Mouse (Mus musculus) kidney, postnatal 10 days (tissue): Measurements from ENCODE around the gene P3h2.

Experiments
- DNase-seq: peaks from one replicate; pipeline ENCODE4 v3.0.0; 2021; ENCODE audit warnings: mixed read lengths

P3h2 gene

GRCm38 (mm10) chr16:25977210-25977609, 128.4 kb downstream of the P3h2 start:
- DNase-seq, result no peak

GRCm38 (mm10) chr16:25971285-25971684, 134.3 kb downstream of the P3h2 start:
- DNase-seq, result no peak

- DNase-seq, result no peak
Measured at GRCm38 (mm10) chr16:25970720-25971119, 134.9 kb downstream of the P3h2 start.

GRCm38 (mm10) chr16:25970193-25970592, 135.4 kb downstream of the P3h2 start:
- no peak for DNase-seq

DNA sequence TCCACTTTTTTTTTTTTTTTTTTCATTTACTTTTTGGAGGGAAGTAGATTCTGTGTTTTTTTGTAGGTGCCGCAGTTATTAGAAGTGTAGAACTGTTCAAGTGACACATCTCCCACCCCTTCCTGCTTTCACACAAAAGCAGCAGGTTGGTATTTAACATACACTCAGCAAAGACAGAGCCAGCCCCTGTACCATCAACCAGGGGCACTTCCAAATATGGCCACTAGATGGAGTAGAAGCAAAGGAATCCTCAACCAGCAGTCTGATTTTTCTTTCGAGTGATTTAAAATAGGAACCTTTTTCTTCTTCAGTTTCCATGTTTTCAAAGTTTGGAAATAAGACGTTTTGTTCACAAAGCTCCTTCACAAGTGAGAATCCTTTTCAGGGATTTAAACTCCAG, 138.3 kb downstream of the P3h2 start:
- DNase-seq, result peak; percentile 81

GRCm38 (mm10) chr16:25963856-25964255, 141.7 kb downstream of the P3h2 start:
- peak; percentile 80 for DNase-seq

GRCm38 (mm10) chr16:25960345-25960744, 145.2 kb downstream of the P3h2 start:
- no peak for DNase-seq

DNA sequence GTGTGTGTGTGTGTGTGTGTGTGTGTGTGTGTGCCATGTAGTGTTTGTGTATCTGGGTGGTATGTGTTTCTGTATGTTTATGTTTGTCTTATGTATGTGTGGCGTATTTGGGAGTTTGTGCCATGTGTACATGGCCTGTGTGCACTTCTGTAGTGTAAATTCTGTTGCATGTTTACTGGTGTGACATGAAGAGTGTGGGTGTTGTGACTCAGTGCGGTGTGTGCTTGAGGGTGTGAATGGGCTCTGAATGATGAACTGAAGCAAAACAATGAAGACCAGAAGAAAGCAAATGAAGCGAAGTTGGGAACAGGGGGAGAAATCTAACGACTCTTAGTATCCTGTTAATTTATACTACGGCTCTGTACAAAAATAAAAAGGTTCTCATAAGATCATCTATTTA, 145.7 kb downstream of the P3h2 start:
- no peak for DNase-seq

DNA sequence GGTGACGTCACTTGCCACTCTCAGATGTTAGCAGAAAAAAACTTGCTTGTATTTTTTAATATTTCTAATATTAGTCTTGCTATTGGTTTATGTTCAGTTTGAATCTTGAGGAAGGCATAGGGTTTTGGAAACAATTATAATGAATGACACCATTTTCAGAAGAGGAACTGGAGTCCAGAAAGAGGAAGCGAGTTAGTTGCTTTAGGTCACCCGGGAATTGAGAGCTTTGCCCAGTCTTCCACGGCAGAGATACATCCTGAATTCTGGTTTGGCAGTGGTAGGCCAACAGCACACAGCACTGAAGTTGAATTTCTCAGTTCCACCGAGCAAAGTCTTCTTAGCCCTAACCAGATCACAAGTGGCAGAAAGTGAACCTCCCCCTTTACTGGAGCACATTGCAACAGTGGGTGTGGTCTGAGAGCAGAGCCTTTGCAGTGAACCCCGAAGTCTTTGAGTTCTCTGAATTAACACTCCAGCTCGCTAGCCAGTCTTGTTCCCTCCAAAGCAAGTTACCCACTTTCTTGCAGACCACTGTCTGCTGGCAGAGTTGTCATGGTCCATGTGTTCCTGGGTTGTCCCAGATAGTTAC, 146.8 kb downstream of the P3h2 start:
- DNase-seq, result no peak

DNA sequence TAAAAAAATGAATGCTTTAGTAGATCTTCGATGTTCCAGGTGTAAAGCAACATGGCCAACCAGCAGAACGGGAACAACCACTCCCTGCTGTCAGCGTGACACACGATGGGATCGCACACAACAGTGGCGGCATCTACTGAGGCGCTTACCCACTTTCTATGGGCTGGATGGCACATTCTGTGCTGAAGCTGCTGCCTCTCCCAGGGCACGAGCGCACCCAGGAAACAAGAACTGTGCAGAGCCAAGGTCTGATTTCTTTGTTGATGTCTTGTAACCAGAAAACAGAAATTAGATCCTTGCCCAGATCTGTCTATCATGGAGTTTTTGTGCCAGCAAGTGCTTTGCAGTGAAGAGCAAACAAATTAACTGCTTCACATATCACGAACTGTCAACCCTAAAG, 147.4 kb downstream of the P3h2 start:
- DNase-seq, result no peak

GRCm38 (mm10) chr16:25956831-25957230, 148.8 kb downstream of the P3h2 start:
- DNase-seq, result no peak

DNA sequence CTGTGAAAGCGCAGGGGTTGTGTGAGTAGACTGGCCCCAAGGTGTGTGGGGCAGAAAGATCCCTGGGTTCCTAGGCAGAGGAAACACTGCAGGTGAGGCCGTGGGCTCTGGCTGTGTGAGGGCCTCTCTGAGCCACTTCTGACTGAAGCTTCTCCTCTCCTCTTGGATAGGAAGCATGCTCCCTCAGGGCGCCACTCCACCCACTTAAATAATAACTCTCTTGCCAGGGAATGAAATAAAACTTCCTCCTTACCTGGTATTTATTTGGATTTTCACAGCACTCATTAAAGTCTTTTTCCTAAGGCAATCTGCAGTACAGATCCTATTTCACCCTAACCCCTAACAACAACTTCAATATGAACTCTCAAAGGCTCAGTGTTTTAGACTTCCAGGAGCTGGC, 151.0 kb downstream of the P3h2 start:
- no peak for DNase-seq

DNA sequence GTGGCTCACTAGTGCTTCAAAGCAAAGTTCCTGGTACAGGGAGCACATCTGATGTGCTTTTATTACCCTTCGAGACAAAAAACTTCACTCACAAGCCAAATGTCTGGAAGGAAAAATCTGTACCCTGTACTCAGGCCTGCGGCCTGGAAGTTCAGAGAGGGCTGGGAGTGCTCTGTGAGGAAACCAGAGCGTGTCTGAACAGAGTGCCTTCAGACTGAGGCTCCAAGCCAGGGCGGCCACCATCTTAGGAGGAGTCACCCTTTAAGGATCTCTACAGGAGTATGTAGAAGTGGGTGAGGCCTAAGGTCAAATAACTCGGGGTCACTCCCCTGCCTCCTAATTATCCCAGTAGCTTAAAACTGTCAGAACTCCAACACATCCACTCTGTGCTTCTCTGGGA, 152.2 kb downstream of the P3h2 start:
- DNase-seq, result peak; percentile 30

- DNase-seq, result peak; percentile 63
Measured at GRCm38 (mm10) chr16:25952005-25952404, 153.6 kb downstream of the P3h2 start.

- DNase-seq, result no peak
Measured at GRCm38 (mm10) chr16:25948067-25948466, 157.5 kb downstream of the P3h2 start.

DNA sequence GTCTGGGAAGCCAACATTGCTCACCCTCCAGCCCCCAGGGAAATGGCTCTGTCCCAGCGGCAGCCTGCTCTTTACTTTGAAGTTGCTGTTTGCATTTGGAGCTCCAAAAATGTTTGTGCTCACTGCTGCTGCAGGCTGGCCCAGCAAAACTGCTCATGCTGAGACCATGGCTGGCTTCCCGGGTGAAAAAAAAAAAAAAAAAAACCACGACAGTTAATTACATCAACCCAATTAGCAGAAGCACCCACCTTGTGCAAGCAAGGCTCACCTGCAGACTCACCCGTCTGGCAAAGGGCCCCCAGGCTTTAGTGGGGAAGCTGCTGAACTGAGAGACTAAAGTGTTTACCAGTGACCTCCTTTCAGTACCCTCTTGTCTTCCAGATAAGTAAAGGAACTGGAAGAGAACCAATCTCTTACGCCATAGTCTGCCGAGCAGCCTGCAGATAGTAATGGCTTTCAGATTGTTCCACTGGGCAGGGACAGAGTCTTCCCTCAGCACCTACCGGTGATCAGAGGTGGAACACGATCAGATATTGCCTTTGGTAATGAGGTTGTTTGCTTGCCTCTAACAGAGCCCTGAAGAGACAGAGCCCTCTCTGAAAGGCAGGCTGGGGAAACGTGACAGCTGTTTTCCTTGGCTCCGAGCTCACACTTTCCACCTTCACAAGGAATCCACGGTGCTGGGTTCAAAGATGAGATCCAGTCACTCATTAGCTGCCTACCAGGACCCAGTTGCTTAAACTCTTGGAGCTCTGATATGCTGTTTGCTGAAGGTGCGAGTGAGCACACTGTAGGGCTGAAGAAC, 160.2 kb downstream of the P3h2 start:
- DNase-seq, result no peak

DNA sequence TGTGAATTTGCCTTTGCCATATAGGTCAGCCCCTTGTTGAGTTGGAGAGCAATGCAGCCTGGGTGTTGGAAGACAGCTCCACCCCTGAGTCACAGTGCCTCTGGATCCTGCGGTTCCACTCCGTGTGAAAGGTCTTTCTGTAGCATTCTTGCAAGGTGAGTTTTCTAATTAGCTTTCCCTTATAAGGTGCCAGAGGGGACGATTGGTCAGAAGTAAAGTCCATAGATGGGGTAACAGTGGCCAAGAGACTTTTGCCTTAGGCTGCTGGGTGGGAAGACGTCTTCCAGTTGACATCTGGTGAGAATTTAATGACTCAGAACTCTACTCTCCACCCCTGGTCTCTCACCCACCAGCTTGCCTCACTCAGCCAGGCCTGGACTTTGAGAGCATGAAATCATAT, 163.3 kb downstream of the P3h2 start:
- DNase-seq, result no peak

GRCm38 (mm10) chr16:25934181-25934580, 171.4 kb downstream of the P3h2 start:
- no peak for DNase-seq

DNA sequence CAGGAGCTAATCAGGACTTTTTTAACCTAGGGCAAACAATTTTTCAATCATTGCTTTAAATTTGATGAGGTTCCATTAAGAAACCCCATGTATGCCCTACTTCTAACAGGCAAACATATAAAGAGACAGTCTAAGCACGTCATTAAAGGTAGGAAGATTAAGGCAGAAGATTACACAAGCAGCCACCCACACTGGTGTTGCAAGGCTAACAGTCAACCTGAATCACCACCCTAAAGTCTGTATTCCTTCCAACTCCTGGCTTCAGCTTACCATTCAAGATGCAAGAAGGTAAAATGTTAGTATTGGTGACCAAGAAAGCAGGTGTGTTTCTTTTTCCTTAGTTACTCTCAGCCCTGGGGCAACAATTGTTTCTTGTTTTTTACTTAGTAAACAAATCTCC, 193.4 kb downstream of the P3h2 start:
- DNase-seq, result no peak
